Mouse (Mus musculus): ENCODE measurements around the gene Cd320. TPM values are rescaled to one million over a fixed set of nuclear protein-coding genes. Genes with fewer than 3 reads are reported as not detected.
"Not testable (repeated sequence)": the region's sequence is repeated elsewhere in the genome, so short reads cannot be mapped to it uniquely, and the experiment has no call there.

The Cd320 gene
- polyA plus RNA-seq, 1 experiment = 21.6 TPM

DNA sequence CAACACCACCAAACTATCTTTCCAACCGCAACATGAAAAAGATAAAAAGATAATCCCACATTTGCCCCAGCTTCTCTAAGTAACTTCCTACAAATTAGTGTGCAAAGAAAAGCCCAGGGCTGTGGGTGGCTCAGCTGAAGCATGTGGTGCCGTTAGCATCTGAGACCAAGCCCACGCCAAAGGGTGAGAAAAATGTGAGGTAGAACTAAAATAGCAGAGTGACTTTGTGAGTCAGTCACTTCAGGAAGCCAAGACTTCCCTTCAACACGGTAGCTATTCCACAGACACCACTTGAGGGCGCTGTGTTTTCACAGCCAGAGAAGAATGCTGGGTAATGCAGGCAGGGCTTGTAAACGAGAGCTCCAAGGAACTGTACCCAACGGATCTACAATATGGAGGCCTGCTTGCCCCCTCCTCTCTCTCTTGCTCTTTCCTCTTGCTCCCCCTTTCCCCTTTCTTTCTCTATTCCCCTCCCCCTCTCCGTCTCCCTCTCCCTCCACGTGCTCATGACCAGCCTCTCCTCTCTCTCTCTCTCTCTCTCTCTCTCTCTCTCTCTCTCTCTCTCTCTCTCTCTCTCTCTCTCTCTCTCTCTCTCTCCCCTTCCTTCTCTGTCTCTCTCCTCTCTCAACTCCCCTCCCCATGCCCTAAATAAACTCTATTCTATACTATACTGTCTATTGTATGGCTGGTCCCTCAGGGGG, 22.6 kb downstream of the Cd320 start:
- Histone ChIP-seq H3K27ac (replicated peaks; ENCODE audit: low read depth, low read length) (no peak overlapping the region), H3K4me3 (ENCODE audit: insufficient read depth, low read depth, low read length) (0 out of 2 replicates have a peak overlapping the region, but pooled peaks have one; percentile 27)

GRCm38 (mm10) chr17:33873537-33873936, 30.6 kb downstream of the Cd320 start, which contains the start of gene Gm7029:
TSS of gene Gm7029 (plus strand) at chr17:33873837.
- H3K27ac ChIP-seq (replicated peaks; ENCODE audit: low read depth, low read length); H3K4me1 ChIP-seq (ENCODE audit: control insufficient read depth, insufficient read depth, insufficient read length, low read length); H3K4me3 ChIP-seq (ENCODE audit: insufficient read depth, low read depth, low read length): not testable (repeated sequence)

More for the DNA sequence above, 22.6 kb downstream of the Cd320 start:
- no peaks in the 10 kb centered on the region for H3K4me1 ChIP-seq (ENCODE audit: control insufficient read depth, insufficient read depth, insufficient read length, low read length)

- no peak overlapping the region for H3K4me3 ChIP-seq (ENCODE audit: insufficient read depth, low read depth, low read length)
- H3K4me1 ChIP-seq (ENCODE audit: control insufficient read depth, insufficient read depth, insufficient read length, low read length) = no peaks in the 10 kb centered on the region
- H3K27ac ChIP-seq (replicated peaks; ENCODE audit: low read depth, low read length) = no peak overlapping the region
These were observed 31.5 kb downstream of the Cd320 start for GRCm38 (mm10) chr17:33874411-33874810.

- H3K27ac ChIP-seq (replicated peaks; ENCODE audit: low read depth, low read length); H3K4me3 ChIP-seq (ENCODE audit: insufficient read depth, low read depth, low read length); H3K4me1 ChIP-seq (ENCODE audit: control insufficient read depth, insufficient read depth, insufficient read length, low read length): not testable (repeated sequence)
These were observed 32.9 kb downstream of the Cd320 start for GRCm38 (mm10) chr17:33875797-33876196.

DNA sequence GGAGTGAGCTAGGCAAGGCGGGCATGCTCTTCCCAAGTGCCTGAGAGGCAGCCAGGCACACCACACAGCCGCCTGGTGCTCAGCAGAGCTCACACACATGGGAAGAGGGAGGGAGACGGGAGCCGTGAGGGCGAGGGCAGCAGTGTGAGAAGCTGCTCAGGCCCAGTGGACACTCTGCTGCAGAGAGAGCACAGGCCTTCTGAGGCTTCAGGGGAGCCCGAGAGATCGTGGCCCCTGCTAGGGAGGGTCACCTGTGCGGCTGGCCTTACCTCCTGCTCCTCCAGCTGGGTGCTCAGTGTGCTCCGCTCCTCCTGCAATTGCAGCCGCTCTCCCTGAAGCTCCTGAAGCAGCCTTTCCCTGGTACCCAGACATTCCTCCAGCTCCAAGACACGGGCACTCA, 41.4 kb downstream of the Cd320 start:
- H3K4me3 ChIP-seq (ENCODE audit: insufficient read depth, low read depth, low read length); H3K4me1 ChIP-seq (ENCODE audit: control insufficient read depth, insufficient read depth, insufficient read length, low read length); H3K27ac ChIP-seq (replicated peaks; ENCODE audit: low read depth, low read length): not testable (repeated sequence)

GRCm38 (mm10) chr17:33887802-33888201, 44.9 kb downstream of the Cd320 start:
- H3K4me3 ChIP-seq (ENCODE audit: insufficient read depth, low read depth, low read length); H3K4me1 ChIP-seq (ENCODE audit: control insufficient read depth, insufficient read depth, insufficient read length, low read length); H3K27ac ChIP-seq (replicated peaks; ENCODE audit: low read depth, low read length): not testable (repeated sequence)

- not testable (repeated sequence) for H3K4me1 ChIP-seq (ENCODE audit: control insufficient read depth, insufficient read depth, insufficient read length, low read length); H3K27ac ChIP-seq (replicated peaks; ENCODE audit: low read depth, low read length); H3K4me3 ChIP-seq (ENCODE audit: insufficient read depth, low read depth, low read length)
These were observed 45.3 kb downstream of the Cd320 start for GRCm38 (mm10) chr17:33888230-33888629.

- H3K4me1 ChIP-seq (ENCODE audit: control insufficient read depth, insufficient read depth, insufficient read length, low read length) = not testable (repeated sequence)
These were observed 47.1 kb downstream of the Cd320 start for GRCm38 (mm10) chr17:33889941-33890532.

DNA sequence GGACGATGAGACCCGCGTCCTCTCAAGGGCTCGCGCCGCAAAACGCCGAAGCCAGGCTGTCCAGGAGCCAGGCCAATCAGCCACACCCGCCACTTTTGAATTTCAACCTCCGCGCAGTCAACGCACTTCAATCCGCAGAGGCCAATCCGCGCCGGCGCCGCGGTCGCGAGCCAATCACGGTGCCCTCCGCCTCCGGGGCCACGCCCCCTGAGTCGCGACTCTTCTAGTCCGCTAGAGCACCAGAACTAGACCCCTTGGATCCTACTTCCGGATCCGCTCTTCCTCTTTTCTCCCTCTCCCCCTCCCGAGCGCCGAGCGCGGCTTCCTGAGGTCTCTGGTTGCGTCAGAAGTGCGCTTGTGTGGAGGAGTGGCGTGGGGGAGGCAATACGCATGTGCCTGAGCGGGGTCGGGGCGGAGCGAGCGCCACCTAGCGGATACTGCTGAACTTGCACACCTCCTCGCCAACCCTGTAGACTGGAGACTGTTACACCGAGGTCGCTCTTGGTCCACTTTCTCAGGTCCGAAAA, 47.7 kb downstream of the Cd320 start, which contains the start of gene Kifc1:
Kifc1 (minus strand) TSS at position 129 of the 527 bp plus-strand sequence.
- Histone ChIP-seq H3K27ac (replicated peaks; ENCODE audit: low read depth, low read length) (no peak within 1 kb of the TSS), H3K4me1 (ENCODE audit: control insufficient read depth, insufficient read depth, insufficient read length, low read length) (no peaks in the 10 kb centered on the region), H3K4me3 (ENCODE audit: insufficient read depth, low read depth, low read length) (peak within 1 kb of the TSS; percentile 67)

More at GRCm38 (mm10) chr17:33889941-33890532, 47.1 kb downstream of the Cd320 start:
- not testable (repeated sequence) for H3K27ac ChIP-seq (replicated peaks; ENCODE audit: low read depth, low read length)
- peak overlapping the region; percentile 67 for H3K4me3 ChIP-seq (ENCODE audit: insufficient read depth, low read depth, low read length)

- Histone ChIP-seq H3K4me1 (ENCODE audit: control insufficient read depth, insufficient read depth, insufficient read length, low read length) (no peaks in the 10 kb centered on the region), H3K4me3 (ENCODE audit: insufficient read depth, low read depth, low read length) (no peak overlapping the region), H3K27ac (replicated peaks; ENCODE audit: low read depth, low read length) (no peak overlapping the region)
These were observed 48.5 kb downstream of the Cd320 start for GRCm38 (mm10) chr17:33891357-33891756.

DNA sequence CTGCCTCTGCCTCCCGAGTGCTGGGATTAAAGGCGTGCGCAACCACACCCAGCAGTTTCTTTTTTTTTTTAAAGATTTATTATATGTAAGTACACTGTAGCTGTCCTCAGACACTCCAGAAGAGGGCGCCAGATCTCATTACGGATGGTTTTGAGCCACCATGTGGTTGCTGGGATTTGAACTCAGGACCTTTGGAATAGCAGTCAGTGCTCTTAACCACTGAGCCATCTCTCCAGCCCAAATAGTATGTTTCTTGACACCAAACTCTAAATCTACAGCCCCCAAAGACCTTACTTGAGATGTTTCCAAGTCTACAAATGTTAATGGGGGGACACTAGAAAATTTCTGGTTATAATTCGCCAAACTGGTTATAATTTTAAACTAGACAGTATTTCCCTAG, 49.0 kb downstream of the Cd320 start:
- not testable (repeated sequence) for H3K4me3 ChIP-seq (ENCODE audit: insufficient read depth, low read depth, low read length); H3K4me1 ChIP-seq (ENCODE audit: control insufficient read depth, insufficient read depth, insufficient read length, low read length); H3K27ac ChIP-seq (replicated peaks; ENCODE audit: low read depth, low read length)

DNA sequence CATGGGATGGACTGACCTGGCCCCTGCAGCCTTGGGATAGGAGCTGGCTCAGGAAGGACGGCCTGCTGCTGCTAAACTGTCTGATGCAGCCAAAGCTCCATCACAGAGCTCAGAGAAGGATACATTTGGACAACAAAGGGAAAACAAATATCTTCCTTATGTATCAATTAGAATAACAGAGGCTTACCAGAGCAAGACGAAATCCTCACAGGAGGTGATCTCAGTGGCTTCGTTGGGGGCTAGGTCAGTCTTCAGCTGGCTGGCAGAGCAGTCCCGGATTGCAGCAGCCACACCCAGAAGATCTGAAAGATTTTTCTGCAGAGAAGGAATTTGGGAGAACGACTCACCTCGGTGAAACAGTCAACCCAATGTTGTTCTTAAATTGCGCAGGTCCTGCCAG, 49.5 kb downstream of the Cd320 start:
- Histone ChIP-seq H3K27ac (replicated peaks; ENCODE audit: low read depth, low read length) (no peak overlapping the region), H3K4me1 (ENCODE audit: control insufficient read depth, insufficient read depth, insufficient read length, low read length) (no peaks in the 10 kb centered on the region), H3K4me3 (ENCODE audit: insufficient read depth, low read depth, low read length) (no peak overlapping the region)

- H3K27ac ChIP-seq (replicated peaks; ENCODE audit: low read depth, low read length); H3K4me3 ChIP-seq (ENCODE audit: insufficient read depth, low read depth, low read length): not testable (repeated sequence)
These were observed 50.1 kb downstream of the Cd320 start for GRCm38 (mm10) chr17:33893011-33893410.

DNA sequence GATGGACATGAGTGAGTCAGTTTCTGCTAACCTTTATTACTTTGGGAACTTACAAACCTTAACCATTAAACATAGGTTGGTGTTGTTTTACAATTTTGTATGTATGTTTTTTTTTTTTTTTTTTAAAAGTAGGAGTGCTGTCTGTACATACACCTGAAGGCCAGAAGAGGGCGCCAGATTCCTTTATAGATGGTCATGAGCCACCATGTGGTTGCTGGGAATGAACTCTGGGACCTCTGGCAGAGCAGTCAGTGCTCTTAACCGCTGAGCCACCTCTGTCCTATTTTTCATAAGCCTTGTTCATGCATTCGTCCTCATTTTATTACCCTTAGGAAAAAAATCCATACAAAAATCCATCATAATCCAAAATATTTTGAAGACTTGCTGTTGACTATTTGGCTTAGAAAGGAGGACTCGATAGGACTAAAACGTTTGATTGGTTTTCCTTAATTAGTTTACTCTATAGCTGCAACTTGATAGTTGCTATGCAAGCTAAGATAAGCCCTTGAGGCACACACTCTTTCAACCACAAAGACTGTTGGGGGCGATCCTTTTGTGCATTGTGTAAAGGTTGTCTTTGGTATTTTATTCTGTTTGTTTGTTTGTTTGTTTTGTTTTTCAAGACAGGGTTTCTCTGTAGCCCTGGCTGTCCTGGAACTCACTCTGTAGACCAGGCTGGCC, 54.4 kb downstream of the Cd320 start:
- H3K27ac ChIP-seq (replicated peaks; ENCODE audit: low read depth, low read length) = peak overlapping the region; percentile 72
- peaks cover 2% of the 10 kb centered on the region; the same call in 1 of the 2 replicates for H3K4me1 ChIP-seq (ENCODE audit: control insufficient read depth, insufficient read depth, insufficient read length, low read length)
- H3K4me3 ChIP-seq (ENCODE audit: insufficient read depth, low read depth, low read length) = no peak overlapping the region

More at GRCm38 (mm10) chr17:33893011-33893410, 50.1 kb downstream of the Cd320 start:
- not testable (repeated sequence) for H3K4me1 ChIP-seq (ENCODE audit: control insufficient read depth, insufficient read depth, insufficient read length, low read length)

DNA sequence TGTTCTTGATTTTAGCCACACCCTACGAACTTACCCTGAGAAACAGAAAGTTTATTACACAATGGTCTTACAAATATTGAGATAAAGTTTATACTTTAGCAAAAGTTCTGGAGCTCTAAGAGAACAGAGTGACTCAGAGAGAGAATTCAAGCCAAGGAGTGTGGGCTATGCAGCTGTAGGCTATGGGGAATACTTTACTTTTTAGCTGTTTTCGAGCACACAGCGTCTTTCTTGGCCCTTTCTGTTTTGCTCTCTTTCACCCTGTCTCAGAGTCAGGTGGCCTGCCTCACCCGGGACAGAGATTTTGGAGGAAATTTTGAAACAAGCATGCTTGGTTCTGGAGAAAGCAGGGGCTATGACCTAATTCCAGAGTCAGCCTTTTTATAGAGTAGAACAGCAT, 55.3 kb downstream of the Cd320 start:
- 0 out of 2 replicates have a peak overlapping the region, but pooled peaks have one; percentile 13 for H3K27ac ChIP-seq (replicated peaks; ENCODE audit: low read depth, low read length)
- not testable (repeated sequence) for H3K4me1 ChIP-seq (ENCODE audit: control insufficient read depth, insufficient read depth, insufficient read length, low read length); H3K4me3 ChIP-seq (ENCODE audit: insufficient read depth, low read depth, low read length)

All from brown adipose tissue, adult 24 weeks (tissue).